Mouse (Mus musculus): Measurements from ENCODE around the gene Anxa7.

Anxa7 gene

GRCm38 (mm10) chr14:20436976-20437375, 43.0 kb downstream of the Anxa7 start:
- in situ Hi-C loops (cut with MboI, MseI), result no loop called here

DNA sequence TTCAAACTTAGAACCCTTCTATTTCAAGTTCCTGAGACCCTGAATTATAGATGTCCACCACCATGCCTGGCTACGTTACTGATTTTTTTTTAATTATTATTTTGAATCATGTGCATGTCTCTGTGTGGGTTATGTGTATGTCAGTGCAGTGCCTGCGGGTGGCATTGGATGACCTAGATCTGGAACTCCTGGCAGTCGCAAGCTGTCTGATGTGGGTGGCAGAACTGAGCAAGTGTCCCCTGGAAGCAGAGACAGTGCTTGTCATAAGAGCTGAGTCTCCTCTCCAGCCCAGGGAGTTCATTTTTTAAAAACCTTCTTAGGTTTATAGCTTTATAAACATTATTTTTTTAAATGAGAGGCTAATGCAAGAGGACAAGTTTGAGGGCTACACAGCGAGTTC, 47.5 kb downstream of the Anxa7 start:
- in situ Hi-C loops (cut with MboI, MseI), result no loop called here

- in situ Hi-C loops (cut with MboI, MseI), result no loop called here
Measured at GRCm38 (mm10) chr14:20431726-20432125, 48.2 kb downstream of the Anxa7 start.

- in situ Hi-C loops (cut with MboI, MseI), result no loop called here
Measured at GRCm38 (mm10) chr14:20429833-20430232, 50.1 kb downstream of the Anxa7 start.

- in situ Hi-C loops (cut with MboI, MseI), result no loop called here
Measured at GRCm38 (mm10) chr14:20428593-20428992, 51.3 kb downstream of the Anxa7 start.

DNA sequence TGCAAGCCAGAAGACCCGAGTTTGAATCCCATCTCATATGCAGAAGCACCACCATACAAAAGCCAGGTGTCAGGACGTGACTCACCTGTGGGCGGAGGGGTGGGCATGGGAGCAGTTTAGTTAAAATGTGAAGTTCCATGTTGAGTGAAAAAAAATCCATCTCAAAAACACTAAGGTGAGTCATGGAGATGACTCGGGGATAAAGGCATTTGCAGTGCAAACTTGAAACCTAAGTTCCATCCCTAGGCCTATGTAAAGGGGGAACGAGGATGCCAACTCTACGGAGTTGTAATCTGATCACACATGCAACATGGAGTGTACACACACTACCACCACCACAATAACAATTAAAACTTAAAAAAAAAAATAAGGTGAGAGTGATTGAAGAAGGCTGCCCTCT, 56.9 kb downstream of the Anxa7 start:
- in situ Hi-C loops (cut with MboI, MseI), result no loop called here

GRCm38 (mm10) chr14:20422257-20422656, 57.7 kb downstream of the Anxa7 start:
- in situ Hi-C loops (cut with MboI, MseI), result no loop called here
